In genomic region chr4:134950518-134951091, GRCm38 (mm10) we compare ENCODE assay signal across 8 mouse cellular contexts. TPM values are rescaled to one million over a fixed set of nuclear protein-coding genes. Genes with fewer than 3 reads are reported as not detected.
DNase-seq lines count a peak whose midpoint lies in the region; ATAC-seq lines count a peak whose summit lies in the region.

No protein-coding gene starts in this region.

- peaks cover 20% of the 10 kb centered on the region for H3K4me1 ChIP-seq in hindbrain, embryonic 10.5 days (replicated peaks)
- peaks cover 11% of the 10 kb centered on the region for H3K4me1 ChIP-seq in liver, embryonic 13.5 days (replicated peaks)

- no peak overlapping the region for H3K4me2 ChIP-seq in liver, embryonic 13.5 days

- no peak overlapping the region for H3K9ac ChIP-seq in liver, embryonic 13.5 days

- peak overlapping the region; percentile 62; the same call in 1 of the 2 replicates for H3K27ac ChIP-seq in hindbrain, embryonic 10.5 days
- peak overlapping the region; percentile 26; the same call in 1 of the 2 replicates for H3K27ac ChIP-seq in liver, embryonic 13.5 days

- 35% methylated on average over 11 of the region's 11 CpGs for WGBS in hindbrain, embryonic 10.5 days
- WGBS in liver, embryonic 13.5 days (ENCODE audit: insufficient replicate concordance) = 47% methylated on average over 11 of the region's 11 CpGs

- peaks cover 21% of the 10 kb centered on the region for H3K27me3 ChIP-seq in hindbrain, embryonic 10.5 days (ENCODE audit: insufficient read depth, poor library complexity, severe bottlenecking)
- H3K27me3 ChIP-seq in liver, embryonic 13.5 days = peaks cover 22% of the 10 kb centered on the region

- no peaks in the 10 kb centered on the region for H3K9me3 ChIP-seq in hindbrain, embryonic 10.5 days
- H3K9me3 ChIP-seq in liver, embryonic 13.5 days (replicated peaks) = no peaks in the 10 kb centered on the region

- H3K4me3 ChIP-seq in hindbrain, embryonic 10.5 days = no peak overlapping the region
- no peak overlapping the region for H3K4me3 ChIP-seq in liver, embryonic 13.5 days (replicated peaks)

- H3K36me3 ChIP-seq in hindbrain, embryonic 10.5 days = no peaks in the 10 kb centered on the region
- no peaks in the 10 kb centered on the region for H3K36me3 ChIP-seq in liver, embryonic 13.5 days

- peak; percentile 61 for DNase-seq in left cerebral cortex, postnatal 4 days
- no peak for DNase-seq in left cerebral cortex, postnatal 25 days (ENCODE audit: low spot score in 2 of 2)
- peak; percentile 67 for DNase-seq in hindbrain, embryonic 10.5 days (ENCODE audit: low spot score)
- no peak for DNase-seq in liver, embryonic 13.5 days
- peak; percentile 77 for DNase-seq in retina, embryonic 14.5 days (ENCODE audit: low spot score)
- no peak for DNase-seq in left cerebral cortex, postnatal 36 days (ENCODE audit: low spot score in 2 of 2)
- DNase-seq in layer of hippocampus, postnatal 25 days (ENCODE audit: extremely low spot score in 1 of 2, low spot score in 1 of 2) = no peak

- intact Hi-C loops in left cerebral cortex, postnatal 4 days (cut with DNase I) = loop anchor here (10.0 kb wide), 1 partner anchor 194 kb away; no protein-coding TSS in a partner anchor
- intact Hi-C loops in left cerebral cortex, postnatal 25 days (cut with DNase I) = no loop called here
- intact Hi-C loops in left cerebral cortex, postnatal 36 days (cut with DNase I) = no loop called here

- ATAC-seq in common myeloid progenitor, adult 5-6 weeks (replicated peaks; ENCODE audit: low read depth, poor library complexity, severe bottlenecking) = peak; percentile 68
- no peak for ATAC-seq in liver, embryonic 13.5 days (ENCODE audit: low read depth)

RNA-seq across cellular contexts. Expression of gene Syf2, which starts 19.9 kb away (rescaled TPM):
- total RNA-seq in left cerebral cortex, postnatal 4 days (2021) = 10 to 100 TPM; 37.5 to 40.4 TPM
- total RNA-seq in left cerebral cortex, postnatal 25 days (2021) = 10 to 100 TPM; 51.0 to 52.7 TPM
- 230 and 275 TPM in 2 replicates for total RNA-seq in common myeloid progenitor, adult 5-6 weeks (2017)
- 67.6 and 75.2 TPM in 2 replicates for polyA plus RNA-seq in hindbrain, embryonic 10.5 days (2016; fragmentation: Nextera tagmentation; extraction: Ambion mirVana)
- 61.7 and 77.5 TPM in 2 replicates for polyA plus RNA-seq in liver, embryonic 13.5 days (2015; fragmentation: Nextera tagmentation; extraction: Ambion mirVana)
- 10 to 100 TPM; 49.9 to 59.3 TPM for total RNA-seq in left cerebral cortex, postnatal 36 days (2021)
- total RNA-seq in layer of hippocampus, postnatal 25 days (2021) = 10 to 100 TPM; 50.7 to 55.3 TPM

RNA-seq across cellular contexts. Expression of gene Rsrp1, which starts 27.2 kb away (rescaled TPM):
- total RNA-seq in left cerebral cortex, postnatal 4 days (2021) = 100 to 1,000 TPM; 231 to 238 TPM
- total RNA-seq in left cerebral cortex, postnatal 25 days (2021) = 100 to 1,000 TPM; 230 to 267 TPM
- total RNA-seq in common myeloid progenitor, adult 5-6 weeks (2017) = 172 and 177 TPM in 2 replicates
- 335 and 382 TPM in 2 replicates for polyA plus RNA-seq in hindbrain, embryonic 10.5 days (2016; fragmentation: Nextera tagmentation; extraction: Ambion mirVana)
- polyA plus RNA-seq in liver, embryonic 13.5 days (2015; fragmentation: Nextera tagmentation; extraction: Ambion mirVana) = 232 and 286 TPM in 2 replicates
- 100 to 1,000 TPM; 258 to 266 TPM for total RNA-seq in left cerebral cortex, postnatal 36 days (2021)
- 100 to 1,000 TPM; 264 to 283 TPM for total RNA-seq in layer of hippocampus, postnatal 25 days (2021)

RNA-seq across cellular contexts. Expression of gene Tmem50a, which starts 35.8 kb away (rescaled TPM):
- 100 to 1,000 TPM; 117 to 120 TPM for total RNA-seq in left cerebral cortex, postnatal 4 days (2021)
- 100 to 1,000 TPM; 115 to 119 TPM for total RNA-seq in left cerebral cortex, postnatal 25 days (2021)
- total RNA-seq in common myeloid progenitor, adult 5-6 weeks (2017) = 168 and 202 TPM in 2 replicates
- 132 and 149 TPM in 2 replicates for polyA plus RNA-seq in hindbrain, embryonic 10.5 days (2016; fragmentation: Nextera tagmentation; extraction: Ambion mirVana)
- 83.1 and 92.7 TPM in 2 replicates for polyA plus RNA-seq in liver, embryonic 13.5 days (2015; fragmentation: Nextera tagmentation; extraction: Ambion mirVana)
- 100 to 1,000 TPM; 116 to 138 TPM for total RNA-seq in left cerebral cortex, postnatal 36 days (2021)
- total RNA-seq in layer of hippocampus, postnatal 25 days (2021) = 100 to 1,000 TPM; 107 to 122 TPM

Comparison
In these comparisons a context has a peak if more than half of its experiments do, and no peak if none do; other contexts are left out.
1. DNase-seq: peak in left cerebral cortex, postnatal 4 days (single experiment), hindbrain, embryonic 10.5 days (single experiment) and retina, embryonic 14.5 days (single experiment); none in left cerebral cortex, postnatal 25 days (0 of 2), liver, embryonic 13.5 days (single experiment), left cerebral cortex, postnatal 36 days (0 of 2) and layer of hippocampus, postnatal 25 days (0 of 2).